Mouse (Mus musculus) olfactory bulb, adult 2 months (tissue): Measurements from ENCODE around the gene Ankk1.

ENCODE experiments used
- CTCF ChIP-seq: fragments of 200-500 bp; IDR thresholded peaks from 2 replicates; pipeline ENCODE4 v1.5.1; 2012; ENCODE audit warnings: low read depth, mild to moderate bottlenecking, low read length, moderate library complexity; ENCODE audit not compliant: insufficient read depth
- POLR2A ChIP-seq: fragments of 200-500 bp; IDR thresholded peaks from 2 replicates; pipeline ENCODE4 v1.6.1; 2012; ENCODE audit warnings: mild to moderate bottlenecking, low read depth, low read length, moderate library complexity; ENCODE audit not compliant: insufficient read depth

- TF ChIP-seq CTCF (no peak), POLR2A (no peak)
Observed at GRCm38 (mm10) chr9:49456136-49456535, 29.3 kb upstream of the Ankk1 start.
